Mouse (Mus musculus): ENCODE results near the gene Acvr1b.

DNA sequence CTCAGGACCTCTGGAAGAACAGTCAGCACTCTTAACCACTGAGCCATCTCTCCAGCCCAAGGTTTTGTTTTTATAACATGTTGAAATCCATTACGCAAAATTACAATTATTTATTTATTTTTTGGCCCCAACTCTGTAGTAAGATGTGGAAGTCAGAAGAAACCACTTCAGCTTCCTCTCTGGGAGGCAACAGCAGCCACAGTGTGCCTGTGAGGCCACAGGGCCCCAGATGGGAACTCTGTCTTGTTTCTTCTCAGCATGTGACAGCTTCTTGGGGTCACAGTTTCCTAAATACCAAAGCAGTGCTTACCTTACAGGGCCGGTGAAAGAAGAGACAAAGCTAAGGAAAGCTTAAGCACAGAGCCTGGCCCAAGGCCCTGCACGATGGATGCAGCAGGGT is 70.1 kb downstream of the Acvr1b start:
- no peak for TF ChIP-seq CTCF (conservative IDR thresholded peaks at IDR 0.05 in 1 of 2, IDR thresholded peaks at IDR 0.05 in 1 of 2; ENCODE audit: low read depth in 2 of 2, low read length in 2 of 2)
- TF ChIP-seq RAD21 (IDR thresholded peaks at IDR 0.05; ENCODE audit: low read depth, low read length), result no peak
- no peak for TF ChIP-seq HCFC1 (IDR thresholded peaks at IDR 0.05; ENCODE audit: low read depth, low read length)
- TF ChIP-seq POLR2A (IDR thresholded peaks at IDR 0.05; ENCODE audit: low read depth, low read length), result no peak
- TF ChIP-seq USF1 (IDR thresholded peaks at IDR 0.05; ENCODE audit: low read depth, low read length), result no peak
